Mouse (Mus musculus) myocyte (in vitro differentiated cells): ENCODE results near the gene Gm3072.
"Not testable (repeated sequence)": the region's sequence is repeated elsewhere in the genome, so short reads cannot be mapped to it uniquely, and the experiment has no call there.

Source experiments
- E2F4 ChIP-seq: IDR thresholded peaks from one replicate; pipeline ENCODE4 v1.6.1; 2011; ENCODE audit warnings: mild to moderate bottlenecking, control low read depth, moderate library complexity; ENCODE audit not compliant: insufficient read depth
- MAX ChIP-seq: IDR thresholded peaks from one replicate; pipeline ENCODE4 v1.6.1; 2011; ENCODE audit warnings: low read depth, mild to moderate bottlenecking, control low read depth
- MYOD1 ChIP-seq, 3 experiments: IDR thresholded peaks; one replicate each; pipeline ENCODE4 v1.6.1; 2011; ENCODE audit warnings: control low read depth in 2 of 3, low read depth in 2 of 3, mild to moderate bottlenecking in 2 of 3, moderate library complexity in 1 of 3; ENCODE audit not compliant: insufficient read length in 2 of 3, control insufficient read depth in 1 of 3
- MYOG ChIP-seq, 3 experiments: IDR thresholded peaks; one replicate each; pipeline ENCODE4 v1.6.1; 2011; ENCODE audit warnings: control low read depth in 2 of 3, low read depth in 2 of 3, mild to moderate bottlenecking in 2 of 3; ENCODE audit not compliant: insufficient read length in 2 of 3, control insufficient read depth in 1 of 3, insufficient read depth in 1 of 3
- POLR2A ChIP-seq: IDR thresholded peaks from one replicate; pipeline ENCODE4 v1.6.1; 2011; ENCODE audit warnings: low read depth, mild to moderate bottlenecking, control low read depth, moderate library complexity; ENCODE audit not compliant: insufficient read length
- POLR2AphosphoS2 ChIP-seq: IDR thresholded peaks from one replicate; pipeline ENCODE4 v1.6.1; 2011; ENCODE audit warnings: low read depth, control low read depth; ENCODE audit not compliant: insufficient read length
- REST ChIP-seq: IDR thresholded peaks from one replicate; pipeline ENCODE4 v1.6.1; 2011; ENCODE audit warnings: mild to moderate bottlenecking, control low read depth, moderate library complexity; ENCODE audit not compliant: insufficient read depth, insufficient read length
- SRF ChIP-seq: IDR thresholded peaks from one replicate; pipeline ENCODE4 v1.6.1; 2011; ENCODE audit warnings: low read depth; ENCODE audit not compliant: control insufficient read depth, insufficient read length
- TCF12 ChIP-seq: IDR thresholded peaks from one replicate; pipeline ENCODE4 v1.6.1; 2011; ENCODE audit warnings: mild to moderate bottlenecking, control low read depth; ENCODE audit not compliant: poor library complexity, insufficient read depth, severe bottlenecking
- USF1 ChIP-seq: IDR thresholded peaks from one replicate; pipeline ENCODE4 v1.6.1; 2011; ENCODE audit warnings: low read depth, mild to moderate bottlenecking, control low read depth, moderate library complexity

DNA sequence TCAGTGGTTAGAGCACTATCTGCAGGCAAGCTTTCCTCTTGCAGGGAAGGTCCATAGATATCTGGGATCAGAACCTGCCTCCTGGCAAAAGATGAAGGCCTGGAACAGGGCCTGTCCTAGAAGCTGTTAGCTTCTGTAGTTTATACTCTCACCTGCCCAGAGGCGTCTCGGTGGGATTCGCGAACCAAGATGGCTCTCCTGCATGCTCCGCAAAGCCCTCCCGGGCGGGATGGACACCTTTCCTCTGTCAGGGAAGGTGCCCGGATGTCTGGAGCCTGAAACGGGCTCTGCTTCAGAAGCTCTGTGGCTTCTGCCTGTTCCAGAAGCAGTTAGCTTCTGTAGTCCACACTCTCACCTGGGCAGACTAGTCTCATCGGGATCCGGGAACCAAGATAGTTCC lies 5.7 kb upstream of the Gm3072 start:
- not testable (repeated sequence) for TF ChIP-seq POLR2A; TCF12; USF1; MYOD1 (IDR thresholded peaks at IDR 0.05; ENCODE audit: control insufficient read depth in 1 of 3, insufficient read length in 2 of 3, low read depth in 2 of 3); POLR2AphosphoS2; REST; MAX; SRF; E2F4; MYOG (IDR thresholded peaks at IDR 0.05; ENCODE audit: control insufficient read depth in 1 of 3, insufficient read depth in 1 of 3, insufficient read length in 2 of 3, low read depth in 2 of 3)
